Mouse (Mus musculus): ENCODE measurements around the gene Olfr1122.

Gene Olfr1122

DNA sequence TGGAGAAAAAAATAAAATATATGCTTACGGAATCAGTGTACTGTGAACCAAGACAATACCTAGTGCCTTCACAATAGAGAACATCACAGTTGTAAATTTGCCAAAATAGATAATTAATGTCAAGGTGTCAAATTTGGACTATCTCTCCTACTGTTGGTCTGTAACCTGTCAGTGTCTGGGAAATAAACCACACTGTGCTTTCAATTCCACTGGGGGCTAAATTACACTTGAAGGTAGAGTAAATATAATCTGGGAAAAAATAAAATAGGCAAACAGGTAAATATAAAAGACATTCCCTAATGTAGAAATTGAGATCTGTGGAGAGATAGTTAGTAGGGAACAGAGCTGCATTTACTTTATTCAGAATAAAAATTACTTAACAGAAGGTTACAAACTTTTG is 44.3 kb downstream of the Olfr1122 start, which contains the start of gene Olfr1124:
TSS of gene Olfr1124 (plus strand) at position 301 of the 400 bp plus-strand sequence.
- Histone ChIP-seq H3K9me3 (ENCODE audit: low read length) (no peaks in the 10 kb centered on the region), H3K36me3 (ENCODE audit: insufficient read depth, low read length) (no peaks in the 10 kb centered on the region), H3K4me3 (replicated peaks; ENCODE audit: low read length) (no peak within 1 kb of the TSS), H3K27me3 (ENCODE audit: insufficient read depth, low read length) (no peaks in the 10 kb centered on the region), H3K4me1 (replicated peaks; ENCODE audit: low read depth, low read length) (no peaks in the 10 kb centered on the region)
- TF ChIP-seq POU5F1 (IDR thresholded peaks at IDR 0.05; ENCODE audit: borderline replicate concordance, low read length): no peak
- TF ChIP-seq CTCF (conservative IDR thresholded peaks at IDR 0.05; ENCODE audit: low read length): no peak
- no peak for TF ChIP-seq NANOG (IDR thresholded peaks at IDR 0.05; ENCODE audit: borderline replicate concordance, low read length)

DNA sequence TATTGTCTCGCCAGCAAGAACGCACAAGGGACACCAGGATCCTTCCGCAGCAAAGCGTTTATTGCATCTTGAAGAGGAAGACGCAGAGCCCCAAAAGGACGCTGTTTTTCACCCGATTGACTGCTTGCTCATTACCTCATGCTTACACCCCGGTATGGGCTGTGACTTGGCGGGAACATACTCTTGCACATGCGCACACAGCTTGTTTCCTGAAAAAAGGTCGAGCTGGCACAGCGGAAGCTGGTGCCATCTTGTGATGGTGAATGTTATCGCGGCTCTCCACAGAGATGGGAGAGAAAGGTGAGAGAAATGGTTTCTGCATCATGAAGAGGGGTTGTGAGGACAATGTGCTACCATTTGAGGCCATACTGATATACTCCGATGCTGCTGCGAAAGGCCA is 52.1 kb downstream of the Olfr1122 start:
- Histone ChIP-seq H3K36me3 (ENCODE audit: insufficient read depth, low read length) (no peaks in the 10 kb centered on the region), H3K4me3 (replicated peaks; ENCODE audit: low read length) (no peak overlapping the region), H3K4me1 (replicated peaks; ENCODE audit: low read depth, low read length) (no peaks in the 10 kb centered on the region), H3K27me3 (ENCODE audit: insufficient read depth, low read length) (peaks cover 7% of the 10 kb centered on the region), H3K9me3 (ENCODE audit: low read length) (no peaks in the 10 kb centered on the region; the same call in 1 of the 2 replicates)
- TF ChIP-seq POU5F1 (IDR thresholded peaks at IDR 0.05; ENCODE audit: borderline replicate concordance, low read length): no peak
- TF ChIP-seq CTCF (conservative IDR thresholded peaks at IDR 0.05; ENCODE audit: low read length): peak; percentile 10; the same call in 1 of the 2 replicates
- TF ChIP-seq NANOG (IDR thresholded peaks at IDR 0.05; ENCODE audit: borderline replicate concordance, low read length): no peak

Measured in E14TG2a.4 (cell line).